Mouse (Mus musculus) lung, adult 2 months (tissue): ENCODE measurements around the gene Cd59a. TPM values are rescaled to one million over a fixed set of nuclear protein-coding genes. Genes with fewer than 3 reads are reported as not detected.
"Not testable (repeated sequence)": the region's sequence is repeated elsewhere in the genome, so short reads cannot be mapped to it uniquely, and the experiment has no call there.

Source experiments
- DNase-seq: peaks from one replicate; pipeline ENCODE4 v3.0.0; 2022
- H3K4me1 ChIP-seq: fragments of 200-500 bp; 2 replicates; pipeline ENCODE4 v1.6.1; 2011; ENCODE audit warnings: low read length; ENCODE audit not compliant: control insufficient read depth, insufficient read depth
- H3K4me3 ChIP-seq: fragments of 200-500 bp; replicated peaks from 2 replicates; pipeline ENCODE3; 2011; ENCODE audit warnings: low read depth, mild to moderate bottlenecking, control low read depth, low read length; ENCODE audit errors: extremely low read depth
- CTCF ChIP-seq: fragments of 200-500 bp; IDR thresholded peaks from 2 replicates; pipeline ENCODE4 v1.5.1; 2011; ENCODE audit warnings: mild to moderate bottlenecking, low read length, control low read depth; ENCODE audit not compliant: insufficient read depth
- POLR2A ChIP-seq: fragments of 200-500 bp; IDR thresholded peaks from 2 replicates; pipeline ENCODE4 v1.6.1; 2011; ENCODE audit warnings: low read depth, mild to moderate bottlenecking, control low read depth, low read length, borderline replicate concordance; ENCODE audit errors: extremely low read depth
- WGBS: fragments of 180-500 bp; shearing (Covaris S2); methylation state at CpG from one replicate; pipeline ENCODE4 v1.1.7; 2018; 5-methylcytosine and 5-hydroxymethylcytosine counted together
- polyA plus RNA-seq: library from polyadenylated mRNA; depleted of rRNA; stranded (reverse); fragments of >200 nt; gene quantifications from 2 replicates; pipeline ENCODE4 v1.2.3, GENCODE M21; 2012

Gene Cd59a
- polyA plus RNA-seq, 1 experiment, result 17.6 TPM

GRCm38 (mm10) chr2:104109528-104109927 lies 13.9 kb downstream of the Cd59a start:
- H3K4me1 ChIP-seq, result no peaks in the 10 kb centered on the region
- 63% methylated on average over 2 of the region's 2 CpGs for WGBS
- TF ChIP-seq CTCF (no peak), POLR2A (no peak)
- no peak overlapping the region for H3K4me3 ChIP-seq
- no peak for DNase-seq

- TF ChIP-seq POLR2A, result no peak
- TF ChIP-seq CTCF, result no peak
- DNase-seq, result no peak
- Histone ChIP-seq H3K4me1 (no peaks in the 10 kb centered on the region), H3K4me3 (no peak overlapping the region)
- 62% methylated on average over 4 of the region's 4 CpGs for WGBS
Observed at GRCm38 (mm10) chr2:104110031-104110430, 14.4 kb downstream of the Cd59a start.

GRCm38 (mm10) chr2:104111170-104111797 lies 15.7 kb downstream of the Cd59a start:
- not testable (repeated sequence) for DNase-seq, H3K4me3 ChIP-seq, H3K4me1 ChIP-seq
- WGBS, result no CpG with 5 or more reads among the region's 1 CpGs

GRCm38 (mm10) chr2:104113563-104113962 lies 18.0 kb downstream of the Cd59a start:
- not testable (repeated sequence) for H3K4me1 ChIP-seq

GRCm38 (mm10) chr2:104114898-104115297 lies 19.3 kb downstream of the Cd59a start:
- 86% methylated on average over 3 of the region's 3 CpGs for WGBS
- DNase-seq, result no peak
- H3K4me3 ChIP-seq, result no peak overlapping the region
- TF ChIP-seq POLR2A (no peak), CTCF (no peak)
- H3K4me1 ChIP-seq, result no peaks in the 10 kb centered on the region

More at GRCm38 (mm10) chr2:104113563-104113962, 18.0 kb downstream of the Cd59a start:
- H3K4me3 ChIP-seq, DNase-seq: not testable (repeated sequence)

GRCm38 (mm10) chr2:104117173-104117572 lies 21.6 kb downstream of the Cd59a start:
- DNase-seq, H3K4me3 ChIP-seq, H3K4me1 ChIP-seq: not testable (repeated sequence)

GRCm38 (mm10) chr2:104119097-104119496 lies 23.5 kb downstream of the Cd59a start:
- TF ChIP-seq CTCF (no peak), POLR2A (no peak)
- no peak for DNase-seq
- 81% methylated on average over 1 of the region's 1 CpGs for WGBS
- Histone ChIP-seq H3K4me1 (peaks cover 4% of the 10 kb centered on the region; the same call in 1 of the 2 replicates), H3K4me3 (no peak overlapping the region)

GRCm38 (mm10) chr2:104120312-104120711 lies 24.7 kb downstream of the Cd59a start:
- DNase-seq, result no peak
- peaks cover 4% of the 10 kb centered on the region; the same call in 1 of the 2 replicates for H3K4me1 ChIP-seq
- no peak for TF ChIP-seq POLR2A
- no peak for TF ChIP-seq CTCF
- 52% methylated on average over 6 of the region's 6 CpGs for WGBS
- H3K4me3 ChIP-seq, result no peak overlapping the region

GRCm38 (mm10) chr2:104121681-104122504 lies 26.3 kb downstream of the Cd59a start:
- no peak for DNase-seq
- H3K4me1 ChIP-seq, result peaks cover 4% of the 10 kb centered on the region; the same call in 1 of the 2 replicates
- WGBS, result 70% methylated on average over 8 of the region's 8 CpGs
- TF ChIP-seq POLR2A (no peak), CTCF (no peak)
- H3K4me3 ChIP-seq, result peak overlapping the region; percentile 68
